Comparison of ENCODE assay signal across 9 mouse cellular contexts in genomic region chr6:28955581-28955980, GRCm38 (mm10).
DNase-seq lines count a peak whose midpoint lies in the region; ATAC-seq and TF ChIP-seq lines count a peak whose summit lies in the region.
"Had no signal": no experiment of that assay in that cellular context is flagged by ENCODE, and none has a peak within 500 bp of the region (broad histone marks: within the 10 kb centered on the region; RNA-seq: fewer than 3 reads in every experiment).

No protein-coding gene starts in this region.

- peak; percentile 93 for TF ChIP-seq CTCF in ES-Bruce4 (IDR thresholded peaks at IDR 0.05; ENCODE audit: low read depth, low read length)

- TF ChIP-seq POLR2A in ES-Bruce4 (IDR thresholded peaks at IDR 0.05; ENCODE audit: insufficient read depth, low read length) = no peak

- TF ChIP-seq EP300 in ES-Bruce4 (IDR thresholded peaks at IDR 0.05; ENCODE audit: insufficient read depth, low read depth, low read length) = 0 out of 2 replicates have a peak, but pooled peaks have one; percentile 37

- H3K4me1 ChIP-seq in hindbrain, embryonic 13.5 days (replicated peaks) = peaks cover 6% of the 10 kb centered on the region; the same call in 1 of the 2 replicates
- peaks cover 3% of the 10 kb centered on the region; the same call in 1 of the 2 replicates for H3K4me1 ChIP-seq in hindbrain, embryonic 12.5 days
- no peaks in the 10 kb centered on the region for H3K4me1 ChIP-seq in ES-Bruce4 (ENCODE audit: control insufficient read depth, insufficient read depth, low read length)
- no peaks in the 10 kb centered on the region for H3K4me1 ChIP-seq in neural tube, embryonic 11.5 days (ENCODE audit: control insufficient read depth, insufficient read depth, low read length)

- no peak overlapping the region for H3K4me2 ChIP-seq in hindbrain, embryonic 13.5 days
- H3K4me2 ChIP-seq in hindbrain, embryonic 12.5 days (replicated peaks) = no peak overlapping the region
- H3K4me2 ChIP-seq in neural tube, embryonic 11.5 days (ENCODE audit: low read depth) = no peak overlapping the region

- H3K27me3 ChIP-seq in hindbrain, embryonic 13.5 days = no peaks in the 10 kb centered on the region
- no peaks in the 10 kb centered on the region for H3K27me3 ChIP-seq in hindbrain, embryonic 12.5 days
- H3K27me3 ChIP-seq in ES-Bruce4 (ENCODE audit: control insufficient read depth, insufficient read depth, low read length, poor library complexity, severe bottlenecking) = no peaks in the 10 kb centered on the region; the same call in 1 of the 2 replicates
- no peaks in the 10 kb centered on the region for H3K27me3 ChIP-seq in neural tube, embryonic 11.5 days (ENCODE audit: control insufficient read depth, insufficient read depth, low read length)

- peak; percentile 43 for DNase-seq in c-Kit-positive CD71-negative TER-119-negative erythroid progenitor cells, embryonic 14.5 days (ENCODE audit: low read depth)
- DNase-seq in forelimb bud, embryonic 11.5 days (ENCODE audit: low read depth, low spot score) = peak; percentile 67
- peak; percentile 74 for DNase-seq in layer of hippocampus, postnatal 10 days (ENCODE audit: low spot score in 2 of 2)
- peak; percentile 53 for DNase-seq in neural tube, embryonic 11.5 days (ENCODE audit: low spot score)
- DNase-seq in thymus, postnatal 36 days = peak; percentile 30 to 40

- 21% methylated on average over 11 of the region's 11 CpGs for WGBS in hindbrain, embryonic 13.5 days
- 19% methylated on average over 11 of the region's 11 CpGs for WGBS in hindbrain, embryonic 12.5 days
- 17% methylated on average over 11 of the region's 11 CpGs for WGBS in neural tube, embryonic 11.5 days

- H3K27ac ChIP-seq in hindbrain, embryonic 13.5 days = no peak overlapping the region
- H3K27ac ChIP-seq in hindbrain, embryonic 12.5 days = no peak overlapping the region
- H3K27ac ChIP-seq in ES-Bruce4 (ENCODE audit: insufficient read depth, low read length) = no peak overlapping the region
- no peak overlapping the region for H3K27ac ChIP-seq in neural tube, embryonic 11.5 days (ENCODE audit: low read depth, low read length)
- H3K27ac ChIP-seq: macrophage had no signal

- no peaks in the 10 kb centered on the region for H3K36me3 ChIP-seq in hindbrain, embryonic 13.5 days
- no peaks in the 10 kb centered on the region for H3K36me3 ChIP-seq in hindbrain, embryonic 12.5 days
- no peaks in the 10 kb centered on the region for H3K36me3 ChIP-seq in ES-Bruce4 (ENCODE audit: control insufficient read depth, insufficient read depth, low read length, poor library complexity, severe bottlenecking)
- no peaks in the 10 kb centered on the region for H3K36me3 ChIP-seq in neural tube, embryonic 11.5 days (ENCODE audit: control insufficient read depth, insufficient read depth, low read length)

- H3K9ac ChIP-seq in hindbrain, embryonic 13.5 days = no peak overlapping the region
- H3K9ac ChIP-seq in hindbrain, embryonic 12.5 days = no peak overlapping the region
- H3K9ac ChIP-seq in ES-Bruce4 (ENCODE audit: low read depth, poor library complexity, severe bottlenecking) = no peak overlapping the region
- H3K9ac ChIP-seq in neural tube, embryonic 11.5 days (ENCODE audit: low read length) = no peak overlapping the region

- no peak overlapping the region for H3K4me3 ChIP-seq in hindbrain, embryonic 13.5 days
- H3K4me3 ChIP-seq in hindbrain, embryonic 12.5 days = no peak overlapping the region
- no peak overlapping the region for H3K4me3 ChIP-seq in ES-Bruce4 (ENCODE audit: low read depth, low read length)
- no peak overlapping the region for H3K4me3 ChIP-seq in neural tube, embryonic 11.5 days (ENCODE audit: low read depth, low read length)

- 0 out of 2 replicates have a peak, but pooled peaks have one; percentile 32 for ATAC-seq in hindbrain, embryonic 13.5 days (ENCODE audit: low FRiP score)
- no peak for ATAC-seq in hindbrain, embryonic 12.5 days (ENCODE audit: low FRiP score)
- ATAC-seq in neural tube, embryonic 11.5 days (ENCODE audit: insufficient read depth, low FRiP score, low TSS enrichment) = no peak

- no peaks in the 10 kb centered on the region for H3K9me3 ChIP-seq in hindbrain, embryonic 13.5 days
- H3K9me3 ChIP-seq in hindbrain, embryonic 12.5 days (replicated peaks) = no peaks in the 10 kb centered on the region
- no peaks in the 10 kb centered on the region for H3K9me3 ChIP-seq in ES-Bruce4 (replicated peaks; ENCODE audit: control insufficient read depth, insufficient read depth, low read length, poor library complexity, severe bottlenecking)
- H3K9me3 ChIP-seq in neural tube, embryonic 11.5 days (ENCODE audit: control insufficient read depth, low read length) = no peaks in the 10 kb centered on the region
